Mouse (Mus musculus) activated CD4-positive, CD25-positive, alpha-beta regulatory T cell, adult 4 months (primary cell): Measurements from ENCODE around the gene Rps2. TPM values are rescaled to one million over a fixed set of nuclear protein-coding genes. Genes with fewer than 3 reads are reported as not detected.
"Not testable (repeated sequence)": the region's sequence is repeated elsewhere in the genome, so short reads cannot be mapped to it uniquely, and the experiment has no call there.

Experiments used
- ATAC-seq: one replicate; pipeline ENCODE4 v1.8.0; 2017
- polyA plus RNA-seq, 2 experiments: library from polyadenylated mRNA; unstranded; fragments of 100-300 nt; shearing (Covaris generic); gene quantifications; one replicate each; pipeline ENCODE4 v1.2.1; 2017

The Rps2 gene
- 1,000 to 10,000 TPM in 1 of 2 experiments, 100 to 1,000 TPM in 1; 537 to 1,178 TPM for polyA plus RNA-seq

GRCm38 (mm10) chr17:24717943-24718342 lies at the start of gene Rps2, which contains the start of gene Rnf151:
TSS of gene Rps2 (plus strand) at chr17:24718116.
TSS of gene Rnf151 (minus strand) at chr17:24718063.
- ATAC-seq, result no peak

GRCm38 (mm10) chr17:24669214-24669544 lies 48.7 kb upstream of the Rps2 start:
- ATAC-seq, result not testable (repeated sequence)

- ATAC-seq, result peak; percentile 99
Measured at GRCm38 (mm10) chr17:24669545-24670245, 48.2 kb upstream of the Rps2 start, which contains the start of gene Zfp598. TSS of gene Zfp598 (plus strand) at chr17:24669687.

- ATAC-seq, result no peak
Measured at GRCm38 (mm10) chr17:24670246-24670844, 47.6 kb upstream of the Rps2 start.

- no peak for ATAC-seq
Measured at GRCm38 (mm10) chr17:24671346-24671745, 46.6 kb upstream of the Rps2 start.

- ATAC-seq, result no peak
Measured at GRCm38 (mm10) chr17:24672141-24672540, 45.8 kb upstream of the Rps2 start.

- no peak for ATAC-seq
Measured at GRCm38 (mm10) chr17:24674277-24674676, 43.6 kb upstream of the Rps2 start.

GRCm38 (mm10) chr17:24676187-24676586 lies 41.7 kb upstream of the Rps2 start:
- peak; percentile 69 for ATAC-seq

GRCm38 (mm10) chr17:24676877-24677276 lies 41.0 kb upstream of the Rps2 start:
- no peak for ATAC-seq

GRCm38 (mm10) chr17:24677500-24678080 lies 40.3 kb upstream of the Rps2 start:
- no peak for ATAC-seq

GRCm38 (mm10) chr17:24686514-24686913 lies 31.4 kb upstream of the Rps2 start:
- no peak for ATAC-seq

- ATAC-seq, result peak; percentile 79
Measured at GRCm38 (mm10) chr17:24687146-24687595, 30.7 kb upstream of the Rps2 start.

- no peak for ATAC-seq
Measured at GRCm38 (mm10) chr17:24687599-24687998, 30.3 kb upstream of the Rps2 start.

GRCm38 (mm10) chr17:24689251-24690081 lies 28.4 kb upstream of the Rps2 start, which contains the start of gene Syngr3:
TSS of gene Syngr3 (minus strand) at chr17:24689955.
- ATAC-seq, result no peak

GRCm38 (mm10) chr17:24692385-24692784 lies 25.5 kb upstream of the Rps2 start:
- no peak for ATAC-seq

GRCm38 (mm10) chr17:24695326-24696010 lies 22.4 kb upstream of the Rps2 start:
- no peak for ATAC-seq

GRCm38 (mm10) chr17:24696011-24696697 lies 21.8 kb upstream of the Rps2 start, which contains the start of the genes Gfer and Noxo1:
TSS of gene Gfer (minus strand) at chr17:24696156.
TSS of gene Noxo1 (plus strand) at chr17:24696234.
- ATAC-seq, result peak; percentile 78

GRCm38 (mm10) chr17:24697985-24698384 lies 19.9 kb upstream of the Rps2 start:
- no peak for ATAC-seq

GRCm38 (mm10) chr17:24698715-24699114 lies 19.2 kb upstream of the Rps2 start:
- ATAC-seq, result no peak

- ATAC-seq, result no peak
Measured at GRCm38 (mm10) chr17:24699473-24699872, 18.4 kb upstream of the Rps2 start.

GRCm38 (mm10) chr17:24701251-24701650 lies 16.7 kb upstream of the Rps2 start:
- ATAC-seq, result no peak
